25 mouse cellular contexts compared by ENCODE assay signal in genomic region chr10:64020347-64020746, GRCm38 (mm10).
DNase-seq lines count a peak whose midpoint lies in the region; ATAC-seq lines count a peak whose summit lies in the region.
"Had no signal": no experiment of that assay in that cellular context is flagged by ENCODE, and none has a peak within 500 bp of the region (broad histone marks: within the 10 kb centered on the region; RNA-seq: fewer than 3 reads in every experiment).

No protein-coding gene starts in this region.

- H3K4me1 ChIP-seq in heart, embryonic 10.5 days: no peaks in the 10 kb centered on the region
- peaks cover 13% of the 10 kb centered on the region; the same call in 1 of the 2 replicates for H3K4me1 ChIP-seq in heart, embryonic 12.5 days (replicated peaks)
- peaks cover 0 to 8% of the 10 kb centered on the region in 2 experiments; a peak in 3 of 4 replicates for H3K4me1 ChIP-seq in heart, embryonic 14.5 days (ENCODE audit: control insufficient read depth in 2 of 2, insufficient read depth in 2 of 2, low read length in 2 of 2)
- peaks cover 10% of the 10 kb centered on the region for H3K4me1 ChIP-seq in heart, embryonic 16.5 days (ENCODE audit: control insufficient read depth, insufficient read depth, low read length)
- H3K4me1 ChIP-seq: embryonic facial prominence, embryonic 10.5 days; embryonic facial prominence, embryonic 12.5 days; forebrain, embryonic 13.5 days had no signal

- 67% methylated on average over 1 of the region's 1 CpGs for WGBS in heart, embryonic 10.5 days
- 63% methylated on average over 1 of the region's 1 CpGs for WGBS in heart, embryonic 12.5 days
- WGBS in heart, embryonic 14.5 days: 34% methylated on average over 1 of the region's 1 CpGs
- 51% methylated on average over 1 of the region's 1 CpGs for WGBS in heart, embryonic 16.5 days

- peak overlapping the region; percentile 78 for H3K27ac ChIP-seq in heart, embryonic 10.5 days
- H3K27ac ChIP-seq in heart, embryonic 12.5 days (ENCODE audit: poor library complexity, severe bottlenecking): peak overlapping the region; percentile 25
- H3K27ac ChIP-seq in heart, embryonic 14.5 days (replicated peaks in 1 of 2; ENCODE audit: control insufficient read depth in 1 of 2, insufficient read depth in 1 of 2, low read depth in 2 of 2, low read length in 2 of 2): peak overlapping the region; percentile 59 to 61
- H3K27ac ChIP-seq in heart, embryonic 16.5 days (ENCODE audit: low read length): peak overlapping the region; percentile 62
- H3K27ac ChIP-seq: embryonic facial prominence, embryonic 10.5 days; embryonic facial prominence, embryonic 12.5 days; forebrain, embryonic 13.5 days had no signal

- ATAC-seq in heart, embryonic 12.5 days (ENCODE audit: insufficient number of reproducible peaks, low FRiP score): no peak
- ATAC-seq in heart, embryonic 14.5 days (ENCODE audit: insufficient number of reproducible peaks, insufficient read depth, low FRiP score, low read depth): no peak
- peak; percentile 78; the same call in 1 of the 2 replicates for ATAC-seq in heart, embryonic 16.5 days (replicated peaks; ENCODE audit: extremely low read depth, insufficient read depth, low FRiP score)
- ATAC-seq: activated CD4-positive, CD25-positive, alpha-beta regulatory T cell, adult 4 months; CD4-positive, CD25-positive, alpha-beta regulatory T cell, adult 4 months; forebrain, embryonic 13.5 days; Patski had no signal

- H3K9ac ChIP-seq in heart, embryonic 12.5 days: no peak overlapping the region
- no peak overlapping the region for H3K9ac ChIP-seq in heart, embryonic 14.5 days (ENCODE audit: low read length)
- H3K9ac ChIP-seq in heart, embryonic 16.5 days (ENCODE audit: low read length): no peak overlapping the region
- H3K9ac ChIP-seq: embryonic facial prominence, embryonic 12.5 days; forebrain, embryonic 13.5 days had no signal

- no peak overlapping the region for H3K4me2 ChIP-seq in heart, embryonic 12.5 days
- H3K4me2 ChIP-seq in heart, embryonic 14.5 days (ENCODE audit: low read length): no peak overlapping the region
- no peak overlapping the region for H3K4me2 ChIP-seq in heart, embryonic 16.5 days (ENCODE audit: low read depth, low read length)
- H3K4me2 ChIP-seq: embryonic facial prominence, embryonic 12.5 days; forebrain, embryonic 13.5 days had no signal

- H3K27me3 ChIP-seq in heart, embryonic 10.5 days (ENCODE audit: insufficient read depth, poor library complexity, severe bottlenecking): no peaks in the 10 kb centered on the region
- no peaks in the 10 kb centered on the region for H3K27me3 ChIP-seq in heart, embryonic 12.5 days (replicated peaks)
- H3K27me3 ChIP-seq in heart, embryonic 14.5 days (ENCODE audit: control insufficient read depth, insufficient read depth, low read length): no peaks in the 10 kb centered on the region
- no peaks in the 10 kb centered on the region for H3K27me3 ChIP-seq in heart, embryonic 16.5 days (ENCODE audit: control insufficient read depth, insufficient read depth, low read length)
- H3K27me3 ChIP-seq: CH12.LX; embryonic facial prominence, embryonic 12.5 days; forebrain, embryonic 13.5 days; Patski had no signal

- DNase-seq in heart, embryonic 10.5 days (ENCODE audit: low spot score): no peak
- DNase-seq in heart, adult 9 months (ENCODE audit: low spot score in 2 of 2): no peak
- no peak for DNase-seq in heart, postnatal 14 days
- DNase-seq in heart, adult 18-20 months: no peak
- no peak for DNase-seq in heart, adult 8-10 months (ENCODE audit: low spot score)
- DNase-seq: adrenal gland, adult 8-10 months; adrenal gland, postnatal 14 days; adrenal gland, postnatal 36 days; B cell, adult 2 months; cerebellum, adult 11-12 months; cerebellum, adult 2 months; cerebellum, adult 9-10 months; cerebellum, postnatal 10 days; cerebellum, postnatal 25 days had no signal

- H3K4me3 ChIP-seq in heart, embryonic 10.5 days: no peak overlapping the region
- no peak overlapping the region for H3K4me3 ChIP-seq in heart, embryonic 12.5 days
- no peak overlapping the region for H3K4me3 ChIP-seq in heart, embryonic 14.5 days (ENCODE audit: control insufficient read depth in 1 of 2, insufficient read depth in 1 of 2, low read depth in 1 of 2, low read length in 2 of 2)
- no peak overlapping the region for H3K4me3 ChIP-seq in heart, embryonic 16.5 days (ENCODE audit: low read length)
- H3K4me3 ChIP-seq: embryonic facial prominence, embryonic 10.5 days; embryonic facial prominence, embryonic 12.5 days; forebrain, embryonic 13.5 days had no signal

- intact Hi-C loops in heart, postnatal 14 days (cut with DNase I): no loop called here

- H3K9me3 ChIP-seq in heart, embryonic 10.5 days: no peaks in the 10 kb centered on the region
- no peaks in the 10 kb centered on the region for H3K9me3 ChIP-seq in heart, embryonic 12.5 days (replicated peaks)
- no peaks in the 10 kb centered on the region for H3K9me3 ChIP-seq in heart, embryonic 14.5 days (ENCODE audit: control insufficient read depth, low read length)
- H3K9me3 ChIP-seq in heart, embryonic 16.5 days (replicated peaks; ENCODE audit: control insufficient read depth, low read length): no peaks in the 10 kb centered on the region
- H3K9me3 ChIP-seq: embryonic facial prominence, embryonic 10.5 days; embryonic facial prominence, embryonic 12.5 days; forebrain, embryonic 13.5 days had no signal

- no peaks in the 10 kb centered on the region for H3K36me3 ChIP-seq in heart, embryonic 10.5 days
- no peaks in the 10 kb centered on the region for H3K36me3 ChIP-seq in heart, embryonic 12.5 days
- H3K36me3 ChIP-seq in heart, embryonic 14.5 days (ENCODE audit: control insufficient read depth, insufficient read depth, low read length): no peaks in the 10 kb centered on the region
- no peaks in the 10 kb centered on the region for H3K36me3 ChIP-seq in heart, embryonic 16.5 days (ENCODE audit: control insufficient read depth, insufficient read depth)
- H3K36me3 ChIP-seq: embryonic facial prominence, embryonic 10.5 days; embryonic facial prominence, embryonic 12.5 days; G1E had no signal

Comparison
In these comparisons a context has a peak if more than half of its experiments do, and no peak if none do; other contexts are left out.
1. H3K27ac ChIP-seq: peak in every context shown above with its lines; median percentile 78 in heart, embryonic 10.5 days; 62 in heart, embryonic 16.5 days; 60 in heart, embryonic 14.5 days; 25 in heart, embryonic 12.5 days.